Mouse (Mus musculus) gastrocnemius, postnatal 36 days (tissue): Measurements from ENCODE around the gene St7l. TPM values are rescaled to one million over a fixed set of nuclear protein-coding genes. Genes with fewer than 3 reads are reported as not detected.
"Not testable (repeated sequence)": the region's sequence is repeated elsewhere in the genome, so short reads cannot be mapped to it uniquely, and the experiment has no call there.

Experiments
- DNase-seq, 2 experiments: peaks; one replicate each; pipeline ENCODE4 v3.0.0; 2022
- intact Hi-C: fragments of 180-260 bp; cut with DNase I; formaldehyde crosslinking; loops from one replicate; pipeline ENCODE4 v1.15.1; 2025
- long read RNA-seq, 2 experiments: library from polyadenylated mRNA; stranded (forward); transcript quantifications; one replicate each; pipeline ENCODE4 v2.0.0; 2021
- total RNA-seq, 2 experiments: library from RNA; stranded (reverse); gene quantifications; 2 replicates each; pipeline ENCODE4 v1.2.3; 2021

Gene St7l
- 10 to 100 TPM; 20.2 to 21.2 TPM for total RNA-seq
- long read RNA-seq, experiment 1, full-length matches to known transcripts, result 13 of 80 reads
- long read RNA-seq, experiment 1, partial matches to known transcripts, result 62 of 80 reads
- long read RNA-seq, experiment 1, other reads (novel, unspliced or antisense), result 5 of 80 reads
- long read RNA-seq, experiment 2, full-length matches to known transcripts, result 8 of 61 reads
- long read RNA-seq, experiment 2, partial matches to known transcripts, result 50 of 61 reads
- long read RNA-seq, experiment 2, other reads (novel, unspliced or antisense), result 3 of 61 reads

DNA sequence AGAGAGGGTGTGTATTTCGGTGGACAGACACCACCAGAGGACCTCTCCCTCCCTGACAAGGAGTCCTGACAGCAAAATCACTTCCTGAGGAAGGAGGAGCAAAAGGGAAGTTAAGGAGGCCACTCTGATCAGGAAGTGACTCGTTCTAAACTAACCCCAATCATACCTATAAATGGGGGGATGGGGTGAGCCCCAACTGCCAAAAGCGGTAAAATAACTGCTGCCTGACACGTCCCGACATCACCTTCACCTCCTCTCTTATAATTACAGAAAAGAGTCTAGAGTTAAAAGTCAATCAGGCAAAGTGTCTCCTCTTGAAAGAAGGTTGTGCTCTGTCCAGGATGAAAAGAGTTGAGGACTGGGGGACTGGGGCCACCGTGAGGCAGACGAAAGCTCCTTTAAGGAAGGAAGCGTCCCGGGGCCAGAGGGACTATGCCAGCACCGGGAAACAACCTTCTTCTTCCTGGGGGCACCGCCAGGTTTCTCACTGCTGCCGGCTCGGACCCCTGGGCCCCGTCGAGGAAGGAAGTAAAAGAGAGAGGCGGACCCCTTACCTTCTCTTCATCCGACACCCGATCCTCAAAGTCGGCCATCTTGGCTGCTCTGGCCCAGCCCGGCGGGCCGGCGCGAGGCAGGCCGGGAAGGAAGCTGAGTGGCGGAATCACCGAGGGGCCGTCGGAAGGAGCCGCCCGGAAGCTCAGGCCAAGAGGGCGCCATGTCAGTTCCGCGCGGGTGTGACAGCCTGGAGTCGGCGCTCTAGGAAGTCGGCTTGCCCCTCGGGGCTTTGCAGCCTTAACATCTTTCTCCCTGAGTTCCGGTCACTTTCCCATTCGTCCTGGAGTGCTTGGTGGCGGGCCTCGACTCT, at the start of gene St7l, which contains the start of gene Capza1:
TSS of gene St7l (plus strand) at position 220 of the 865 bp plus-strand sequence.
TSS of gene Capza1 (minus strand) at position 720 of the 865 bp plus-strand sequence.
- peak; percentile 85 for DNase-seq
- intact Hi-C loops, result loop anchor here (2.0 kb wide), 1 partner anchor 81 kb away; no protein-coding TSS in a partner anchor

- intact Hi-C loops, result no loop called here
- no peak for DNase-seq
Measured at GRCm38 (mm10) chr3:104814746-104815145, 49.1 kb upstream of the St7l start.

- intact Hi-C loops, result no loop called here
- DNase-seq, result no peak
Measured at GRCm38 (mm10) chr3:104815346-104815745, 48.5 kb upstream of the St7l start.

GRCm38 (mm10) chr3:104816130-104816529, 47.7 kb upstream of the St7l start:
- intact Hi-C loops, result no loop called here
- no peak for DNase-seq

GRCm38 (mm10) chr3:104817481-104817990, 46.3 kb upstream of the St7l start:
- intact Hi-C loops, result no loop called here
- DNase-seq, result peak; percentile 29 to 56

GRCm38 (mm10) chr3:104817991-104818748, 45.6 kb upstream of the St7l start, which contains the start of gene Mov10:
Mov10 (minus strand) TSS chr3:104818563.
- intact Hi-C loops, result loop anchor here (2.0 kb wide), 1 partner anchor 27 kb away; no protein-coding TSS in a partner anchor
- DNase-seq, result peak; percentile 49 to 61

DNA sequence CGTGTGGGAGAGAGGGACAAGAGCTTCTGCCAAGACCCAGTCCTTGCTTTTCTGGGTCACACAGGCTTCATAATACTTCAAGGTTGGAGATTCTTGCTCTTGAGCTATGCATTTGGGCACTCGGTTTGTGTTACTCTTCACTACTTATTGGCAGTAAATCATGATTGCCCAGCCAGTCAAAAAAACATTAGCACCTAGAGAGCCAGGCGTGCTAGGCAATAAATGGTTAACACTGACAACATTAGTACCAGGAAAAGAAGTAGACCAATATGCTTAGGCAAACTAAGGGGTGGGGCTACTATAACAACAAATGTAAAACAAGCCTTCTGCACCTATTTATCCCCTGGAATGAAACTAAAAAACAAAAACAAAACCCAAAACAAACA, 45.1 kb upstream of the St7l start:
- intact Hi-C loops, result loop anchor here (2.0 kb wide), 1 partner anchor 28 kb away; no protein-coding TSS in a partner anchor

DNA sequence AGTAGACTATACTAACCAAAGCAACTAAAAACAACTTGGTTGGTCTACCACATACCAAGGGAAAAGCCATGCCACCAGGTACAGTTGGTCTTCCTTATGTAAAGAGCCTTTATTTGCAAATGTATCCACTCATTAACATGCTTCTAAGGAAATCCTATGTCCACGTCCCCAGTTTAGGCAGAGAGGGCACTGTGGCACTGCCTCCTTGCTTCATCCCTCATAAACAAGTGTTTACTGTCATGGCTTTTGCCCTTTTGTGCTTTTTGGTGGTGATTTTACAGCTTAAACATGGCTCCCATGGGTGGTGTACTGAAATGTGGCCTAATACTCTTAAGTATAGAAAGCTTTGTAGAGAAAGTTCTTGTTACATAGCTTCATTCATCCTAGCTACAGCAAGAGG, 43.4 kb upstream of the St7l start:
- DNase-seq, result no peak
- intact Hi-C loops, result no loop called here

More for the DNA sequence above, 45.1 kb upstream of the St7l start:
- no peak for DNase-seq

- no peak for DNase-seq
- intact Hi-C loops, result no loop called here
Measured at GRCm38 (mm10) chr3:104822413-104822812, 41.4 kb upstream of the St7l start.

DNA sequence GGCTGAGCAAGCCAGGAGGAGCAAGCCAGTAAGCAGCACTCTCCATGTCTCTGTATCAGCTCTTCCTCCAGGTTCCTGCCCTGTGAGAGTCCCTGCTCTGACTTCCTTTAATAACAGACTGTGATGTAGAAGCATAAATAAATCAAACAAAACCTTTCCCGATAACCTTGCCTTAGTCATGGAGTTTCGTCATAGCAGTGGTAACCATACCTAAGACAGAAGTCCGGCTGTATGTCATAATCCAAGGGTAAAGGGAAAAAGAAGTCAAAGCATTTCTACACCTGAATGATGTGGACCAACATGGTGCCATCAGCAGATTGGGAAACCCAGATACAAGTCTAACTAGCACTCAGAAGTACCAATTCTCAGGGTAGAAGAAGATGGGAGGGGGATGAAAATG, 28.0 kb upstream of the St7l start:
- no peak for DNase-seq
- intact Hi-C loops, result no loop called here

- intact Hi-C loops, result no loop called here
- no peak for DNase-seq
Measured at GRCm38 (mm10) chr3:104841049-104841448, 22.8 kb upstream of the St7l start.

- peak; percentile 9 to 18 for DNase-seq
- intact Hi-C loops, result no loop called here
Measured at GRCm38 (mm10) chr3:104846601-104847000, 17.2 kb upstream of the St7l start.

- intact Hi-C loops, result no loop called here
- no peak for DNase-seq
Measured at GRCm38 (mm10) chr3:104854465-104854864, 9.3 kb upstream of the St7l start.

DNA sequence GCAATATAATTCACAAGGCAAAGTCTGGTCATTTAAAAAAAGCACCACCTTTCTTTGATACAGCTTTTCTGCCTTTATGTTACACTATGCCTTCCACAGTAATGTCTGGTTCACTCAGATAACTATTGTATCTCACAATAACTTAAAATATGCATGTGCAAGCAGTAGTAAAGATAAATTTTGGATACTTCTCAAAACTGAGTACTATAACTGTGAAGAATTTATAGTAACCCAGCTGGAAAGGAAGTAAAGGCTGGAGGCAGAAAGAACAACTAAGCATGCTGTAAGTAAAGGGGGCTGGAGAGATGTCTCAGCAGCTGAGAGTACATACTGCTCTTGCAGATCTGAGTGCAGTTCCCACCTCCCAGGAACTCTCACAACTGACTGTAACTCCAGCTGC, 8.9 kb upstream of the St7l start:
- DNase-seq, result no peak
- intact Hi-C loops, result no loop called here

DNA sequence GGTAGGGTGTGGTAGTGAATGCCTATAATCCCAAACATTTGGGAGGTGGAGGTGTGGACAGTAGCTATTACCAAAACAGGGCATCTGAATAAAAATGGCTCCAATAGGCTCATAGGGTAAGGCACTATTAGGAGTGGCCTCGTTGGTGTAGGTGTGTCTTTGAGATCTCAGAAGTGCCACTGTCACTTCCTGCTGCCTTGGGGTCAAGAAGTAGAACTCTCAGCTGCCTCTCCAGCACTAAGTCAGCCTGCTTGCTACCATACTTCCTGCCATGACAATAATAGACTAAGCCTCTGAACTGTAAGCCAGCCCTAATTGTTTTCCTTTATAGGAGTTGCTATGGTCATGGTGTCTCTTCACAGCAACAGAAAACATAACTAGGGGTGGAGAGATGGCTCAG, 7.7 kb upstream of the St7l start:
- intact Hi-C loops, result no loop called here
- no peak for DNase-seq

DNA sequence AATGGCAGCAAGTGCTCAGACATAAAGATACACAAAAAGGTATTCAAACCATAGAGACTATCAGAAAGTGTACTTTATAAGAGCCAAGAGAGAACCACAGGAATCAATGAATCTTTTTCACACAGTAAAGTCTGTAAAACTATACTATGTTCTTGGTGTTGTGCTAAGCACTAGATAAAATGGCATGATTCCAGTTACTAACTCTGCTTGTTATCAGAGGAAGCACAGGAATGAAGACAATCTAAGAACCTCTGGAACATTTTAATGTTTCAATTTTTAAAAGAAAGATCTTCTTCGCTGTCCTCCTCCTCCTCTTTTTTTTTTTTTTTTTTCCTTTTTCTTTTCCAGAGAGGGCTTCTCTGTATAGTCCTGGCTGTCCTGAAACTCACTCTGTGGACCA, 5.2 kb upstream of the St7l start:
- no peak for DNase-seq
- intact Hi-C loops, result no loop called here

DNA sequence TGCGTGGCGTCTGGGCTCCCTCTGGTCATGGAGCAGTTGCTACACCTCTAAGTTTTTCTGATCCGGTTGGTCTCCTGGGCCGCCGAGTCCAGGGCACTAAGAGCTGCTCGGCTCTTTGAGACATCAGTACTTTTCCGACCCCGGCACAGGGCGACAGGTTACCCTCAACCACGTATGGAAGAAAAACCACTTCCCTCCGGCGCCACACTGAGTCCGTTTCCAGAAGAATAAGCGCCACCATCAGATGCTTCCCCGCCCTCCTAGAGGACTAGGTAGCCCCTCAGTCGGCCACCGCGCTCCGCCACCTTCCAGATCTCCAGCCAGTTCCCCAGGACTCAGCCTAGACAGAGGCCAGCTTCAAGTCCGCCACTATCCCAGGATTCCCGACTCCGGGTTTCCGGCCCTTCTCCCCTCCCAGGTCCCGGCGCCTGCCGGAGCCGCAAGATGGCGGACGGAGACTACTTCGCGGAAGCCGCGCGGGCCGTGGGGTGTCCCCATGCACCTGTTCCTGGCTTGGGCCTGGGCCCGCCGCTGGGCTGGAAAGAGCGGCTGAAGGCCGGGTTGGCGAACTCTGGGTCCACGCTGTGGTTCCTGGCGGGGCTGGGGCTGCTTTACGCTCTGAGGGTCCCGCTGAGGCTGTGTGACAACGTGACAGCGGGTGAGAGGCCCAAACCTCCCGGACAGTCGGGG, 991 bp downstream of the St7l start:
- intact Hi-C loops, result loop anchor here (2.0 kb wide), 1 partner anchor 82 kb away; no protein-coding TSS in a partner anchor
- DNase-seq, result peak; percentile 87

- intact Hi-C loops, result loop anchor here (2.0 kb wide), 1 partner anchor 83 kb away; no protein-coding TSS in a partner anchor
- DNase-seq, result no peak
Measured at GRCm38 (mm10) chr3:104865341-104865788, 1.6 kb downstream of the St7l start.

GRCm38 (mm10) chr3:104866674-104867073, 2.9 kb downstream of the St7l start:
- DNase-seq, intact Hi-C loops: not testable (repeated sequence)

- DNase-seq, result no peak
- intact Hi-C loops, result no loop called here
Measured at GRCm38 (mm10) chr3:104869611-104870010, 5.8 kb downstream of the St7l start.
